Mouse (Mus musculus) spleen, adult 2 months (tissue): ENCODE results near the gene Pex10.

Experiments
- CTCF ChIP-seq: fragments of 200-500 bp; IDR thresholded peaks from 2 replicates; pipeline ENCODE4 v1.5.1; 2011; ENCODE audit warnings: mild to moderate bottlenecking, inconsistent platforms; ENCODE audit not compliant: insufficient read depth, insufficient read length, insufficient replicate concordance; ENCODE audit errors: extremely low read depth
- POLR2A ChIP-seq: fragments of 200-500 bp; IDR thresholded peaks from 2 replicates; pipeline ENCODE4 v1.6.1; 2011; ENCODE audit warnings: low read depth, low read length, inconsistent platforms

- TF ChIP-seq CTCF (no peak), POLR2A (no peak)
Observed at GRCm38 (mm10) chr4:155042606-155043288, 24.1 kb upstream of the Pex10 start.
